Mouse (Mus musculus): ENCODE data around the gene Cyp19a1. TPM values are rescaled to one million over a fixed set of nuclear protein-coding genes. Genes with fewer than 3 reads are reported as not detected.

The Cyp19a1 gene
- polyA plus RNA-seq, 1 experiment, result not detected

DNA sequence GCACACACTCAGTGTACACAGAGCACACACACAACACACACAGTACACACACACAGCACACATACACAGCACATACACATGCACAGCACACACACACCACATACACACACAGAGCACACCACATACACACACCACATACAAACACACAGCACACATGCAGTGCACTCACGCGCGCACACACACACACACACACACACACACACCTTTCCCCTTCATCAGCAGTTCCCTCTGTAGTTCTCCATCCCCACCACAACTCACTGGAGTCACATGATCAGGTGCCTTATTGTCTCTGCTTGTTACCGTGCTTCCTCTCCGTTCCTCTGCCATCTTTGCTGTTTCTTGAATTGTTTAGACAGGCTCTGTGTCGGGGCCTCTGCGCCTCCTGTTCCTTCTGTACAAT is 85.4 kb downstream of the Cyp19a1 start:
- H3K9me3 ChIP-seq, result 0 out of 2 replicates have a peak, but pooled peaks cover 3% of the 10 kb centered on the region
- no peaks in the 10 kb centered on the region for H3K36me3 ChIP-seq (replicated peaks; ENCODE audit: low read length)
- H3K27me3 ChIP-seq (replicated peaks), result no peaks in the 10 kb centered on the region
- H3K4me3 ChIP-seq (replicated peaks), result peak overlapping the region; percentile 60
- no peak for TF ChIP-seq GATA1 (IDR thresholded peaks at IDR 0.05; ENCODE audit: borderline replicate concordance, low read length)
- TF ChIP-seq FLI1 (IDR thresholded peaks at IDR 0.05; ENCODE audit: low read length), result no peak
- no peaks in the 10 kb centered on the region for H3K4me1 ChIP-seq

DNA sequence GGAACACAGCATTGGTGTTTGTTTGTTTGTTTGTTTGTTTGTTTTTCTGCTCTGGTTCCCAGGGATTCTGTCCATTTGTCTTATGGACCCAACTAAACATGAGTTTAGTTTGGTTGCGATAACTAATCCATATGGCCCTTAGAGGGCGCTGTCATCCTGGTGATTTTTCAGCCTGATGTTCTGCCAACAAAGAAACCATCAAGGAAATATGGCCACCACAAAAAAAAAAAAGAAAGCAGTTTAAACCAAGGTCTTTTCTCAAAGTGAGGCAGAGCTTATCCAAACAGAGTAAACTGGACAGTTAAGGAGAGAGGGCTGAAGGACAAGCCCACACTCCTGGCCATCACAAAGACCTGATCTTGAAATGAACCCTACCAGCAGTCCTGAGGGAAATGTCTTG is 86.6 kb downstream of the Cyp19a1 start:
- no peak overlapping the region for H3K4me3 ChIP-seq (replicated peaks)
- H3K36me3 ChIP-seq (replicated peaks; ENCODE audit: low read length), result no peaks in the 10 kb centered on the region
- H3K9me3 ChIP-seq, result 0 out of 2 replicates have a peak, but pooled peaks cover 3% of the 10 kb centered on the region
- no peak for TF ChIP-seq FLI1 (IDR thresholded peaks at IDR 0.05; ENCODE audit: low read length)
- TF ChIP-seq GATA1 (IDR thresholded peaks at IDR 0.05; ENCODE audit: borderline replicate concordance, low read length), result no peak
- peaks cover 1% of the 10 kb centered on the region for H3K27me3 ChIP-seq (replicated peaks)
- H3K4me1 ChIP-seq, result no peaks in the 10 kb centered on the region

DNA sequence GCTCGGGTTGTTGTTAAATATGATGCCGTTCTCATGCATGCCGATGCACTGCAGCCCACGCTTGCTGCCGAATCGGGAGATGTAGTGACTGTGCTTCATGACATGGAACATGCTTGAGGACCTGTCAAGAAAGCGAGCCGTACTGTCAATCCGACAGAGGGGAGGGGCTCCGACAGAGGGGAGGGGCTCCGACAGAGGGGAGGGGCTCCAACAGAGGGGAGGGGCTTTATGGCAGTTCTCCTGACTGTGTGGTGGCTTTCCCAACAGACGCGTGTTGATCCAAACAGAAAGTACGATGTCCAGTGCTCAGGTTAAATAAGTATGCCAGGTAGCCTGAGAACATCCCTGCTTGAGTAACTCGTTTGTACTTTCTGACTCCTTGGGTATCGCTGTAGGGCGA is 87.7 kb downstream of the Cyp19a1 start:
- 0 out of 2 replicates have a peak, but pooled peaks cover 2% of the 10 kb centered on the region for H3K9me3 ChIP-seq

DNA sequence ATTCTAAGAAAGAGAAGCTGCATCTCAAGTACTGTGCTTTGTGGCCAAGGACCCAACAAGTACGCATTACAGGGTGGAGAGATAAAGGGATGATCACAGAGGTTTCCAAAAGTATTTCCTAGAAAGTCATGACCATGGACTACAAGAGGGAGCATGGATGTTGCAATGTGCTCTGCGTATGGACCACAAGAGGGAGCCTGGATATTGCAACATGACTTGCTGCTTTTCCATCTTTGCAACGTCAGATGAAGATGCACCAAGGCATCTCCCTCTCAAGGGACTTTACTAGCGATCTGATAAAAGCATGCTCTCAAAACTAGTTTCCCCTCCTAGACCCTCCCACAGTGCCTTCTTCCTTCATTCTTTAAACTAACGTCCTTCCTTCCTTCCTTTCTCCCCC is 98.4 kb downstream of the Cyp19a1 start:
- Histone ChIP-seq H3K4me1 (no peaks in the 10 kb centered on the region), H3K9me3 (no peaks in the 10 kb centered on the region), H3K4me3 (replicated peaks) (no peak overlapping the region), H3K27me3 (replicated peaks) (no peaks in the 10 kb centered on the region), H3K36me3 (replicated peaks; ENCODE audit: low read length) (no peaks in the 10 kb centered on the region)
- TF ChIP-seq FLI1 (IDR thresholded peaks at IDR 0.05; ENCODE audit: low read length) (no peak), GATA1 (IDR thresholded peaks at IDR 0.05; ENCODE audit: borderline replicate concordance, low read length) (no peak)

More for the DNA sequence above, 87.7 kb downstream of the Cyp19a1 start:
- no peak overlapping the region for H3K4me3 ChIP-seq (replicated peaks)
- peaks cover 3% of the 10 kb centered on the region for H3K27me3 ChIP-seq (replicated peaks)
- no peaks in the 10 kb centered on the region for H3K36me3 ChIP-seq (replicated peaks; ENCODE audit: low read length)
- H3K4me1 ChIP-seq, result no peaks in the 10 kb centered on the region
- TF ChIP-seq FLI1 (IDR thresholded peaks at IDR 0.05; ENCODE audit: low read length), result no peak
- no peak for TF ChIP-seq GATA1 (IDR thresholded peaks at IDR 0.05; ENCODE audit: borderline replicate concordance, low read length)

DNA sequence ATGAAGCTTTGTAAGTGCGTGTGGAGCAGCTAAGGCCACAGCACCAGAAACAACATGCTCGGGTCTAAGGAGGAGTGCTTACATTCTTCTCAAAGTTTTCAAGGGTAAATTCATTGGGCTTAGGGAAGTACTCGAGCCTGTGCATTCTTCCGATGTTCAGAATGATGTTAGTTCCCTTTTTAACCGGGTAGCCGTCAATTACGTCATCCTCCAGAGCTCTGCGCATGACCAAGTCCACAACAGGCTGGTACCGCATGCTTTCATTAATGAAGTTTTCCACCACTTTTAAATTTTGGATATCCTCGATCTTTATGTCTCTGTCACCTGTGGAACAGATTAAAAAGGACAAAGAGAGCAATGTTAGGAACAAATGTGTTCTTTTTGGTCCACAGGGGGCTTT is 99.5 kb downstream of the Cyp19a1 start:
- Histone ChIP-seq H3K4me1 (no peaks in the 10 kb centered on the region), H3K4me3 (replicated peaks) (no peak overlapping the region), H3K36me3 (replicated peaks; ENCODE audit: low read length) (no peaks in the 10 kb centered on the region), H3K9me3 (no peaks in the 10 kb centered on the region), H3K27me3 (replicated peaks) (no peaks in the 10 kb centered on the region)
- no peak for TF ChIP-seq FLI1 (IDR thresholded peaks at IDR 0.05; ENCODE audit: low read length)
- no peak for TF ChIP-seq GATA1 (IDR thresholded peaks at IDR 0.05; ENCODE audit: borderline replicate concordance, low read length)

DNA sequence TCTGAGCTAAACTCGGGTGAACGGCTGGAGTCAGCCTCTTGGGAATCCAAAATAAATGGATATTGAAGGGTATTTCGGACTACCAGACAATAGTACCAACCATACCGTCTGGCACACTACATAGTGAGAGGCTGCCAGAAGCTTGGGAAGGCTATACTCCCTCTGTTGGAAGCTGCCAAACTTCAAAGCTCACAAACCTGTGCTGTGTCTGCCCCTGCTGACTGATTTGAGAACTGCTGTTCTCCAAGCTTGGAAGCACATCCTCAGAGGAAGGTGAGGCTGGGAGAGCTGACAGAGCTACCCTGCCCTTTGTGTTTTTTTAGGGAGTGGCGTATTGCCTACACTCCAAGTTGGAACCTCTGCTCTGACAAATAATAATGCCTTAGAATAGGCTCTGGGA is 104.8 kb downstream of the Cyp19a1 start:
- Histone ChIP-seq H3K4me1 (no peaks in the 10 kb centered on the region), H3K27me3 (replicated peaks) (no peaks in the 10 kb centered on the region), H3K9me3 (peaks cover 10% of the 10 kb centered on the region), H3K36me3 (replicated peaks; ENCODE audit: low read length) (no peaks in the 10 kb centered on the region), H3K4me3 (replicated peaks) (no peak overlapping the region)
- TF ChIP-seq FLI1 (IDR thresholded peaks at IDR 0.05; ENCODE audit: low read length) (no peak), GATA1 (IDR thresholded peaks at IDR 0.05; ENCODE audit: borderline replicate concordance, low read length) (no peak)

DNA sequence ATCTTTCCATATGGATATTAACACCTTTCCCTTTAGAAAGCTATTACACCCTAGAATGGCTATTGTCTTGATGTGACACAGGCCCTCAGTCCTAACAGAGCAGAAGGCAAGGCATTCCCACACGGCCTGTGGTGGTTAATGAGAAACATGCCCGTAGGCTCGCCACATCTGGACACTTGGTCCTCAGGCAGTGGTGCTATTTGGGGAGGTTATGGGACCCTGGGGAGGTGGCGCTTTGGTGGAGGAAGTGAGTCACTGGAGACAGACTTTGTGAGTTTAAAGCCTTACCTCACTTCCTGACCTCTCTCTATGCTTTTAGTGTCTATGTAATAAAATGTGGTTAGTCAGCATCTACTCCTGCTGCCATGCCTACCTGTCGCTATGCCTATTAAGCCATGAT is 114.2 kb downstream of the Cyp19a1 start:
- Histone ChIP-seq H3K36me3 (replicated peaks; ENCODE audit: low read length) (no peaks in the 10 kb centered on the region), H3K9me3 (peaks cover 15% of the 10 kb centered on the region), H3K4me1 (no peaks in the 10 kb centered on the region), H3K4me3 (replicated peaks) (no peak overlapping the region), H3K27me3 (replicated peaks) (no peaks in the 10 kb centered on the region)
- TF ChIP-seq GATA1 (IDR thresholded peaks at IDR 0.05; ENCODE audit: borderline replicate concordance, low read length) (no peak), FLI1 (IDR thresholded peaks at IDR 0.05; ENCODE audit: low read length) (no peak)

DNA sequence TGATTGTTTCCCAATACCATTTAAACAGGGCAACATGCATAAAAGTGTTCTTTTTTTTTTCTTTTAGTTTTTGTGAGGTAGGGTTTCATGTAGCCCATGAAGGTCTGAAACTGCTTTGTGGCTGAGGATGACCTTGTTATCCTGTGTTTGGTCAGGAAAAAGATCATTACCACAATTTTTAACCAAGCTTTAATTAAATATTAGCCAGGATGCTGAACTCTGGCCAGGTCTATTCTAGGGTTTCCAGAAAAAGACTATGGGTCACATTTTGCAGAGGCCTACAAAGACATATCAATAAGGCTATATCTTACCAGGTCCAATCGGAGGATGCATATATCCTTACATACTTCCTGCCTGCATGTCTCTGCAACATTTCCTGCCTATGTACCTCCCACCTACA is 128.7 kb downstream of the Cyp19a1 start:
- no peaks in the 10 kb centered on the region for H3K4me1 ChIP-seq
- TF ChIP-seq FLI1 (IDR thresholded peaks at IDR 0.05; ENCODE audit: low read length), result no peak
- H3K9me3 ChIP-seq, result no peaks in the 10 kb centered on the region
- H3K27me3 ChIP-seq (replicated peaks), result no peaks in the 10 kb centered on the region
- H3K4me3 ChIP-seq (replicated peaks), result no peak overlapping the region
- no peaks in the 10 kb centered on the region for H3K36me3 ChIP-seq (replicated peaks; ENCODE audit: low read length)

Other genes starting within 250 kb of the Cyp19a1 start
- gene Tnfaip8l3, start 199.7 kb downstream of the Cyp19a1 start, polyA plus RNA-seq (2012; ENCODE audit: insufficient read depth, low replicate concordance), result not detected in 2 replicates
- gene Gldn, start 18.4 kb upstream of the Cyp19a1 start, polyA plus RNA-seq (2012; ENCODE audit: insufficient read depth, low replicate concordance), result not detected in 2 replicates
- gene Dmxl2, start 233.5 kb upstream of the Cyp19a1 start, polyA plus RNA-seq (2012; ENCODE audit: insufficient read depth, low replicate concordance), result 0.69 and 0.80 TPM in 2 replicates

Data from megakaryocyte, embryonic 14.5 days (primary cell).